Mouse (Mus musculus) liver, postnatal 0 days (tissue): ENCODE measurements around the gene Col28a1.

Source experiments
- CTCF ChIP-seq: sonication (generic); IDR thresholded peaks from 2 replicates; pipeline ENCODE4 v1.5.1; 2016; ENCODE audit warnings: antibody characterized with exemption, low read depth
- EP300 ChIP-seq: IDR thresholded peaks from 2 replicates; pipeline ENCODE4 v1.6.1; 2016; ENCODE audit warnings: antibody characterized with exemption, low read depth, mild to moderate bottlenecking

DNA sequence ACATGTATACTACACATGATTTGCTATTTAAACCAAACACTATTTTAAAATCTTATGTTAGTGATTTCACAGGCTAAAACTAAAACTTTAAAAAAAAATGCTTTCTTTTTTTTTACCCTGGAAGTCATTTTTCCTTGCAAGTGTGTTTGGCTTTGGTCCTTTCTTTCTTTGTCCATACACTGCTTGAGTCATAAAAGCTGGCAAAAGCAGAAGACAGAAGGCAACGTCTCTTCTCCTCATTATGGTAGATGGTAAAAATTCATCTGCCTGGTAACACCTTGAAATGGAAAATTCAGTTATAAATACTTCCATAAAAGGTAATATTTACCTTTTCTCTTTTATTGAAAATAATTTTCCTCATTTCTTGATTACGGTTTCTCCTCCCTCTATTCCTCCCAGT, 16.3 kb downstream of the Col28a1 start:
- no peak for TF ChIP-seq CTCF
- no peak for TF ChIP-seq EP300
